Mouse (Mus musculus) hindbrain, embryonic 10.5 days (tissue): ENCODE data around the gene Rsad2. TPM values are rescaled to one million over a fixed set of nuclear protein-coding genes. Genes with fewer than 3 reads are reported as not detected.
"Not testable (repeated sequence)": the region's sequence is repeated elsewhere in the genome, so short reads cannot be mapped to it uniquely, and the experiment has no call there.

ENCODE experiments used
- DNase-seq: peaks from one replicate; pipeline ENCODE4 v3.0.0-alpha.2; 2017; ENCODE audit warnings: low spot score
- H3K27ac ChIP-seq: fragments of 300-500 bp; sonication (generic); 2 replicates; pipeline ENCODE4 v1.5.1; 2016; ENCODE audit warnings: mild to moderate bottlenecking, moderate library complexity
- H3K27me3 ChIP-seq: fragments of 300-500 bp; sonication (generic); 2 replicates; pipeline ENCODE4 v1.6.1; 2016; ENCODE audit warnings: mild to moderate bottlenecking; ENCODE audit not compliant: poor library complexity, insufficient read depth, severe bottlenecking
- H3K36me3 ChIP-seq: fragments of 300-500 bp; sonication (generic); 2 replicates; pipeline ENCODE4 v1.6.1; 2016; ENCODE audit warnings: mild to moderate bottlenecking, moderate library complexity
- H3K4me1 ChIP-seq: fragments of 300-500 bp; sonication (generic); replicated peaks from 2 replicates; pipeline ENCODE4 v1.6.1; 2016; ENCODE audit warnings: mild to moderate bottlenecking
- H3K4me3 ChIP-seq: fragments of 300-500 bp; sonication (generic); 2 replicates; pipeline ENCODE4 v1.5.1; 2016; ENCODE audit warnings: mild to moderate bottlenecking, moderate library complexity
- H3K9me3 ChIP-seq: fragments of 300-500 bp; sonication (generic); 2 replicates; pipeline ENCODE4 v1.6.1; 2016; ENCODE audit warnings: mild to moderate bottlenecking, moderate library complexity
- WGBS: fragments of 180-500 bp; shearing (Covaris S2); methylation state at CpG from one replicate; pipeline ENCODE4 v1.1.7; 2016; 5-methylcytosine and 5-hydroxymethylcytosine counted together
- polyA plus RNA-seq: library from polyadenylated mRNA; unstranded; fragments of >200 nt; fragmentation: Nextera tagmentation; extraction: Ambion mirVana; gene quantifications from 2 replicates; pipeline ENCODE4 v1.2.1, GENCODE M21; 2016

Rsad2 gene
- 0.30 and 0.35 TPM in 2 replicates for polyA plus RNA-seq

DNA sequence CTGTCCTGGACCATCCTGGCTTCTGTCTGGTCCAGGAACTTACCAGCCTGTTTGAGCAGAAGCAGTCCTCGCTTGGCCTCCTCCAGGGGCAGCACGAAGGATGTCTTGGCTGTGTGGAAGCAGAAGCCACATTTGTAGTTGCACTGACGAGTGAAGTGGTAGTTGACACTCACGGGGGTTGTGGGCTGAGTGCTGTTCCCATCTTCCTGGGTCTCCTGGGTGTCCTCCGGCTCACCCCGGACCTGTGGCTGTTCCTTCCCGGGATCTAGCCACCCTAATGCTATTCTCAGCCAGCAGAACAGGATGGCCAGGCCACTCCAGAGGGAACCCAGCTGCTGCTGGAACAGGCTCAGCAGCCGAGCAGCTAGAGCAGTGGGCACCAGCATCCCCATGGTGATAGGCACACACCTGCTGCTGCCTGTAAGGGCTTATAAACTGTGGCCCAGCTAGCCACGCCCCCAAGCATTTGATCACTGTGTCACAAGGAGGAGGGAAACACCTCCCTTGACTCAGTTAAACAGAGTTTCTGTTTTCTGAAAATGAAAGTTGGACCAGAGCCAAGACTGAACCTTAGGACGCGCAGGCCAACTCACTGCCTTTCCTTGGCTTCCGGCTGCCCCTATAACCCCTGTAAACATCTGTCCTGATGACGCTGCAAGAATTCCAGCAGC, at the start of gene Rsad2:
Gene Rsad2, minus strand, starts transcription at position 425 of the 671 bp plus-strand sequence.
- Histone ChIP-seq H3K4me3 (no peak within 1 kb of the TSS), H3K27me3 (no peaks in the 10 kb centered on the region), H3K9me3 (no peaks in the 10 kb centered on the region), H3K4me1 (peaks cover 13% of the 10 kb centered on the region), H3K36me3 (no peaks in the 10 kb centered on the region), H3K27ac (no peak within 1 kb of the TSS)
- no peak for DNase-seq
- WGBS, result 61% methylated on average over 13 of the region's 13 CpGs

DNA sequence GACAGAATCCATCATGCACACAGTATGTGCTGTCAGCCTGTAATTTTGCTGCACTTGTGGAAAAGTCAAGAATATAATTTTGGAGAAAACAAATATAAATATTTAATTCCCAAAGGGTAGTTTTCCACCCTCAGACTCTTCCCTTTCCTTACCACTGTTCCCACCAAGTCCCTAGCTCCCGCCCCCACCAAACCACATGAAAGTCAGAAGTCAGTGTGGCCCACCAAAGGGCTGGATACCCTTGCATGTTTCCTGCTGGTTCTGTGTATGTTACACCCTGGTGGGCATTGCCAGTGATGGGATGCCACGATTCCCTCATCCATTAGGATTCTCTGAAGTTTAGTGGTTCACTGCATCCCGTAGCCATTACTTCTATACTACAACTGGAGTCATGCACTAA, 44.8 kb upstream of the Rsad2 start:
- no peaks in the 10 kb centered on the region for H3K36me3 ChIP-seq
- no peak overlapping the region for H3K27ac ChIP-seq
- DNase-seq, result no peak
- WGBS, result 82% methylated on average over 3 of the region's 3 CpGs
- no peaks in the 10 kb centered on the region for H3K4me1 ChIP-seq
- no peak overlapping the region for H3K4me3 ChIP-seq
- H3K9me3 ChIP-seq, result no peaks in the 10 kb centered on the region
- H3K27me3 ChIP-seq, result no peaks in the 10 kb centered on the region

DNA sequence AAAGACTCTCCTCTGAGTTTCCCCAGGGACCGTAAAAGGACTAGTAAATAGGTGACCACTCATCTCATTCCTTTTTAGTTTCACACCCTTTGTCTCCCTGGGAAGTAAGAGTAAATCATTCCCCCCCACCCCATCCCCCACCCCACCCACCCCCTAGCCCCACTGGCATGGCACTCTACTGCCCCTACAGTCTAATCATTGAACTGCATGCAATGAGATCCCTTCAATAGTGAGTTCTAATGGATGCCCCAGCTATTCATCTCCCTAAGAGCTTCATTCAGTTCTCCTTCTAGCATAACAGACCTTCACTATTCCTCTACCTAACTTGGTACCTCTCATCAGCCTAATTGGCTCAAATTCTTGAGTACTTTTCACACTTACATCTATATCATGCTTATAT, 33.7 kb upstream of the Rsad2 start:
- WGBS, result 89% methylated on average over 1 of the region's 1 CpGs
- DNase-seq, result no peak
- H3K27me3 ChIP-seq, result no peaks in the 10 kb centered on the region
- peaks cover 16% of the 10 kb centered on the region for H3K4me1 ChIP-seq
- no peaks in the 10 kb centered on the region for H3K36me3 ChIP-seq
- H3K9me3 ChIP-seq, result no peaks in the 10 kb centered on the region
- no peak overlapping the region for H3K27ac ChIP-seq
- no peak overlapping the region for H3K4me3 ChIP-seq

DNA sequence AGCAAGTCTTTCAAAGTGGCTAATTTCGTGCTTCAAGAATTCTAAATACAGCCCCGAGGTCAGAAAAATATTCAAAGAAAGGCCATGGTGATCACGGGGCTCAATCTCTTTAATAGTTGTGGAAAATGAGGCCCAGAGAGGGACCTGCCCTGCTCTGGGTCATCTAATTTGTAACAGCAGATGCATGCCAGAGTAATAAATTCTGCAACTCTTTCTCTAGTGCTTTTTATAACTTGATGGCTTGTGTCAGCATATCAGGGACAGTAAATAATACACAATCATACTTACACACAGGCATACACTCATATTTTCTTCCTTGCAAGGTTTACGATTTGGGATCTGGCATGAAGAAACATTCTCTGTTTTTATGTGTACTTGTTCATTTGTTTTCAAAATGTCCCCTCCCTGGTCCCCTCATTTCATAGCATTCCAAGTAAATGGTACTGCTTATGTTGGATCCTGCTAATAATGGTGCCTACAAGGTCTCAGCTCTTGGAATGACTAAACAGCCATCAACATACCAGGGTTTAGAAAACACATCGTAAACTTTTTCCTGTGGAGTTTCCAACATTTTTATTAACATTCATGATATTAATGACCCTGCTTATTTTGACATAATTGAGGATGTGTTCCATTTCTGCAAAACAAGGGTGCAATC, 32.5 kb upstream of the Rsad2 start:
- WGBS, result 44% methylated on average over 5 of the region's 5 CpGs
- DNase-seq, result no peak
- Histone ChIP-seq H3K4me1 (peaks cover 16% of the 10 kb centered on the region), H3K36me3 (no peaks in the 10 kb centered on the region), H3K27ac (0 out of 2 replicates have a peak overlapping the region, but pooled peaks have one; percentile 3), H3K4me3 (no peak overlapping the region), H3K27me3 (no peaks in the 10 kb centered on the region), H3K9me3 (no peaks in the 10 kb centered on the region)

DNA sequence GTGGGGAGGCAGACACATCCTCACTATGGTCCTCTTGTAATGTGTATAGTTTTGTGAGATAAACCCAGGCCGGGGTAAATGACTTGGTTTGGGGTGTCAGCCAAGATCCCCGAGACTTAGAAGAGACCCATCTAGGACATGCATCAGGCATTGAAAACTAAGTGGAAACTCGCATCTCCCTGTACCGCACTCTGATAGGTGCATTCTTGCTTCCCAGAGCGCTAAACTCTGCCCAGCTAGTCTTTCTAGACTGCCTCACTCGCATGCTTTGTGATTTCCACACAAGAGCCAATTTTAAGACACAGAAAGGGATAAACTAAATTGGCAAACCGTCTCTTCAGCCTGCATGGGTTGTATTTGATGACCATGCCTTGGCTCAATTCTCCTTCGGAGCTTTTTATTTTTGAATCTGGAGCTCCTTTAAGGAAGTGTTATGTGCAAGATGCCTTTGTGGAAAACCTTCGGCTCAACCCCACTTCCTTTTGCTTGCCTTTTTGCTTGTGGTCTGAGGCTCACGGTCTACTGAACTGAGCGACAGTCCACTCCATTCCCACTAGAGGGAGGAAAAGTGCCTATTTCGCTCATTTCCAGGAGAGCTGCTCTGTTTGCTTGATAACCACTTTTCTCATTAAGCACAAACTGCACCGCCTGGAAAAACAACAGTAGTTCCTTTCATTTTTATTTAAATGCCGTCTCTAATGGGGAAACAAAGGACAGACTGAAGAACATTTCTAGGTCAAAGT, 31.8 kb upstream of the Rsad2 start:
- 47% methylated on average over 14 of the region's 14 CpGs for WGBS
- no peaks in the 10 kb centered on the region for H3K27me3 ChIP-seq
- 0 out of 2 replicates have a peak overlapping the region, but pooled peaks have one; percentile 25 for H3K27ac ChIP-seq
- H3K36me3 ChIP-seq, result no peaks in the 10 kb centered on the region
- H3K9me3 ChIP-seq, result no peaks in the 10 kb centered on the region
- H3K4me3 ChIP-seq, result no peak overlapping the region
- H3K4me1 ChIP-seq, result peaks cover 16% of the 10 kb centered on the region
- peak; percentile 55 for DNase-seq

DNA sequence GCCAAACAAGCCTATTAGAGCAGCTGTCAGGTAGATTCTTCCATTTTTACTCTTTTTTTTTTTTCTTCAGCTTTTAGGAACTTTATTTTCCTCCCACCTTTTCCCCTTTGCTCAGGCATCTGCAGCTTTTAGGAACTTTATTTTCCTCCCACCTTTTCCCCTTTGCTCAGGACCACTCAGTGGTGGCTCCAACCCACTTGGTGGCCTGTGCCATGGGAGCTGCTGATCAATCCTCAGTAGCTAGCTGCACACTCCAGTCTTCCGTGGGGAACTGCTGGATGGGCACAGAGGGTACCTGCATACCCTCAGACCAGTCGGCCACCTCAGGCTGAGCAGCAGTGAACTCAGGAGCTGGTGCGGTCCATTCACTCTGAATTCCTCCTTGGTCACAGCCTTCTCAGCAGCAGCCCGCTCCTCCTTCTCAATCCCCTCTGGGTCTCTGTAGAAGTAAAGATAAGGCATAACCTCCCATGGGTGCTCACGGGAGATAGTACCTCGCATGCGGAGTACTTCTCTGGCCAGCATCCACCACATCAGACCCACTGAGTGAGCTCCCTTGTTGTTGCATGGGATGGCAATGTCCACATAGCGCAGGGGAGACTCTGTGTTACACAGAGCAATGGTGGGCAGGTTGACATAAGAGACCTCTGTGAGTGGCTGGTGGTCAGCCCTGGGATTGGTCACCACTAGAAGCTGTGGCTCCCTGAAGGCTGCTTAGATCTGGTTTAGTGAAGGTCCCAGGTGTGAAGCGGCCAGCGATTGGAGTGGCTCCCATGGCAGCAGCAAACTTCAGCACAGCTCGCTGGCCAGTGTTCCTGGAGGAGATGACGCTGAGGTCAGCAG, 29.7 kb upstream of the Rsad2 start:
- not testable (repeated sequence) for H3K27ac ChIP-seq, H3K27me3 ChIP-seq, H3K4me3 ChIP-seq, DNase-seq, H3K9me3 ChIP-seq, H3K36me3 ChIP-seq
- 90% methylated on average over 12 of the region's 12 CpGs for WGBS
- peaks cover 16% of the 10 kb centered on the region for H3K4me1 ChIP-seq

DNA sequence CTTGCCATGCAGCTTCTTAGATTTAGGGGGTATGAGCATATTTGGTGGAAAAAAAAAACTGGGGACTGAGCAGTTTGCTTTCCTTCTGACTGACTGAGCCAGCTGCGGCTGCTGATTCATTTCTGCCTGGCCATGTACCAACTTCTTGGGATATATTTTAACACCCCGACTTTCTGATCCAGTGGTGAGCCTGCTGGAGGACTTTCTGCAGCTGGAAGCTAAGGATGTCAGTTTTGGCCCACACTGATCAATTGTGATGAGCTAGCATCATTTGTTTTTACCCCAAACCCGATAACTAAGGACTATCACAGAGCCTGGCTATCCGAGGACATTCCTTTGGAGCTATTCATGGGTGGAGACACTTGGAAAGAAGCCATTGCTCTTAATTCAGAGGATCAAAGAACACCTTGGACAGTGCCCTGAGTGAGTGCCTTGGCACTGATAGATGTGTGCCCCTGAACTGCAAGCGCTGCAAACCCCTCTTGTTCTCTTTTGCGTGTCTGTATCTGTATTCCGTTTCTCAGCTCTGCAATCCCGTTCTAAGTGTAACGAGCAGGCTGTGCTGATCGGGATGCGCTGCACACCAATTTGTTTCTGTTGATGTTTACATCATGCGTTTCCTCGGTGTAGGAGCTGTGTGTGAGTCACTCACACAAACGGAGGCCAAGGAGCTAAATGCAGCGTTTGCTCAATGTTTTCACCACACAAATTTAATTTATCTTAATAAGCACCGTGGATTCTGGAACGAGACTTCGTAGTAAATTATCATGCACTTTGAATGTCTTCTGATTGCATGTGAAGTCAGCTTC, 22.1 kb upstream of the Rsad2 start:
- 92% methylated on average over 18 of the region's 18 CpGs for WGBS
- DNase-seq, result no peak
- Histone ChIP-seq H3K27ac (no peak overlapping the region), H3K4me3 (no peak overlapping the region), H3K36me3 (no peaks in the 10 kb centered on the region), H3K4me1 (no peaks in the 10 kb centered on the region), H3K9me3 (no peaks in the 10 kb centered on the region), H3K27me3 (no peaks in the 10 kb centered on the region)

DNA sequence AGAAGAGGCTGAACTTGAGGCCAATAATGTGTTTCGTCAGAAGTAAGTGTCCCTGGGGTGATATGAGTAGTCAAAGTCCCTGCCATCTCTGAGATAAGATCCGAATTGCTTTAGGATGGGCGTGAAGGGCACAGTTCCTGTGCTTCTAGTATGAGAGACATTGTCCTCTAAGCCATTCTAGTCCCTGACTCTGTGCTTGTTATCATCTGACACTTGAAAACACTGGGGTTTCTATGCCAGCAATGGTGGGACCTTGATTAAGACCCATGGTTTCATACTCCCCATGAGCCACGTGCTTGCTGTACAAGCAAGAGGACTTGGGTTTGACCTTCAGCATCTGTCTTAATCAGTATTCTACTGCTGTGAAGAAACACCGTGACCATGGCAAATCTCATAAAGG, 20.9 kb upstream of the Rsad2 start:
- Histone ChIP-seq H3K4me3 (no peak overlapping the region), H3K27me3 (no peaks in the 10 kb centered on the region), H3K36me3 (no peaks in the 10 kb centered on the region), H3K27ac (no peak overlapping the region), H3K4me1 (no peaks in the 10 kb centered on the region), H3K9me3 (no peaks in the 10 kb centered on the region)
- no peak for DNase-seq
- WGBS, result 77% methylated on average over 5 of the region's 5 CpGs

DNA sequence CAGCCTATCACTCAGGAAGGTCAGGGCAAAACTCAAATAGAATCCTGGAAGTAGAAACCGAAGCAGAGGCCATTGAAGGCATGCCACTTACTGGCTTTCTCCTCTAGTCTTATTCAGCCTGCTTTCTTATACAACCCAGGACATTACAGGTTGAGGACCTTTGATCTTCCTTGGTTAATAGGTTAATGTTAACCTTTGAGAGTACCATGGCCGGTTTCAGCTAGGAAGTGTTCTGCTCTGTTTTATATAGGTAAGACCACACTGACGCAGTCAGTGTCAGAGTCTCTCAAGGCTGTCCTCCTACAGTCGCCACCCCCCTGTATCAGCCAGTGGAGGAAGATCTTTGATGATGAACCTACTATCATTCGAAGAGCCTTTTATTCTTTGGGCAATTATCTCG, 17.5 kb upstream of the Rsad2 start:
- Histone ChIP-seq H3K27me3 (0 out of 2 replicates have a peak, but pooled peaks cover 12% of the 10 kb centered on the region), H3K4me1 (peaks cover 27% of the 10 kb centered on the region), H3K36me3 (no peaks in the 10 kb centered on the region), H3K4me3 (no peak overlapping the region), H3K27ac (no peak overlapping the region), H3K9me3 (no peaks in the 10 kb centered on the region)
- WGBS, result 89% methylated on average over 6 of the region's 6 CpGs
- DNase-seq, result no peak

DNA sequence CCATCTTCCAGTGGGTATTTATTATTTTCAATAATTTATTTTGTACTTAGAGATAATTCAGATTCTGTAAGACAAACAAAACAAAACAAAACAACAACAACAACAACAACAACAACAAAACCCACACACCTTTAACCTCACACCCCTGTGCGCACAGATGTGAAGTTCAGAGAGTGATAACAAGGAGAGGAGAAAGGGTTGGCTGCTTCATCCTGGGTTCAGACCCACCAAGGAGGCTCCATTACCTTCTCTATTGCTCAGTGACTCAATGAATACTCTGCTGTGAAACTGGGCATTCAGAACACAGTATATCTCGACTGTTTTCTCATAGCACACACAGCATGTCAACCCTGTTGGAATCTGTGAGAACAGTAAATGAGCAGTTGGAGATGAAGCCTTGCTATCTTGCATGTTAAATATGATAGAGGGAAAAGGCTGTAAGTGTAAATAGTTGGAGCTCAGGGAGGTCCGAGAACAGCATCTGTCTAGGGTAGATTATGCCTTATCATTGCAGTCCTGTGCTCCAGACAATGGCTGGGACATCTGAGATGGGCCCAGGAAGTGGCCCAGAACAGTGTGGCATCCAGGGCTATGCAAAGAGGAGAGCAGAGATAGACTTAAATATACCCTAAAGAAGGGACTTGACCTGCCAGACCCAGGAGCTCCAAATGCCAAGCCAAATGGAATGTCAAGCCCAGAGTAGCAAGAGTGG, 16.7 kb upstream of the Rsad2 start:
- WGBS, result 89% methylated on average over 3 of the region's 3 CpGs
- Histone ChIP-seq H3K27me3 (0 out of 2 replicates have a peak, but pooled peaks cover 17% of the 10 kb centered on the region), H3K4me1 (peaks cover 31% of the 10 kb centered on the region), H3K27ac (no peak overlapping the region), H3K9me3 (no peaks in the 10 kb centered on the region), H3K4me3 (no peak overlapping the region), H3K36me3 (no peaks in the 10 kb centered on the region)
- DNase-seq, result no peak

DNA sequence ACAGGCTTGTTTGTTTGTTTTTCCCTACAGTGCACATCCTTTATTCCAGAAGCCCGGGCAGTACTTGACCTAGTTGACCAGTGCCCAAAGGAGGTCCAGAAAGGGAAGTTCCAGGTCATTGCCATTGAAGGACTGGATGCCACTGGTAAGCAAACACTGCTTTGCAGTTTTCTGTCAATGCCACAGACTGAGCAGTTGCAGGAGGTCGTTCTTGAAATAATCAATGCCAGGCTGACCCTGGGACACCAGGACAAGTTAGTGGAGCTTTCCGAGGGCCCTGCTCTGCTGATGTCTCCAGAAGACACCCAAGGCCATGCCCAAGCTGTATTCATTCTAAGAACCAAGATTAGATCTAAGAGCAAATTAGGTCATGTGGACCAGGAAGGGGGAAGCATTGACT, 15.1 kb upstream of the Rsad2 start:
- Histone ChIP-seq H3K4me3 (no peak overlapping the region), H3K4me1 (peaks cover 31% of the 10 kb centered on the region), H3K36me3 (no peaks in the 10 kb centered on the region), H3K9me3 (no peaks in the 10 kb centered on the region), H3K27ac (no peak overlapping the region), H3K27me3 (0 out of 2 replicates have a peak, but pooled peaks cover 17% of the 10 kb centered on the region)
- 70% methylated on average over 3 of the region's 3 CpGs for WGBS
- no peak for DNase-seq
